Mouse (Mus musculus) lung, embryonic 16.5 days (tissue): Measurements from ENCODE around the gene Fam129b. TPM values are rescaled to one million over a fixed set of nuclear protein-coding genes. Genes with fewer than 3 reads are reported as not detected.

Experiments
- ATAC-seq: fragments of 200-750 bp; cut with Nextera tagmentation; 2 replicates; pipeline ENCODE4 v1.8.0; 2017; ENCODE audit warnings: low read depth, mild to moderate bottlenecking, moderate library complexity
- H3K27ac ChIP-seq: fragments of 300-500 bp; sonication (generic); 2 replicates; pipeline ENCODE4 v1.5.1; 2014; ENCODE audit warnings: mild to moderate bottlenecking, control low read depth, low read length
- H3K27me3 ChIP-seq: fragments of 300-500 bp; sonication (generic); 2 replicates; pipeline ENCODE4 v1.6.1; 2014; ENCODE audit warnings: low read depth, low read length, mixed read lengths; ENCODE audit not compliant: control insufficient read depth, insufficient read depth
- H3K36me3 ChIP-seq: fragments of 300-500 bp; sonication (generic); 2 replicates; pipeline ENCODE4 v1.6.1; 2014; ENCODE audit warnings: low read length; ENCODE audit not compliant: control insufficient read depth, insufficient read depth
- H3K4me1 ChIP-seq: fragments of 300-500 bp; sonication (generic); replicated peaks from 2 replicates; pipeline ENCODE4 v1.6.1; 2014; ENCODE audit warnings: low read length, mixed read lengths; ENCODE audit not compliant: control insufficient read depth, insufficient read depth
- H3K4me2 ChIP-seq: fragments of 300-500 bp; sonication (generic); 2 replicates; pipeline ENCODE4 v1.6.1; 2014; ENCODE audit warnings: low read depth, low read length, control low read depth
- H3K4me3 ChIP-seq: fragments of 300-500 bp; sonication (generic); 2 replicates; pipeline ENCODE4 v1.5.1; 2014; ENCODE audit warnings: mild to moderate bottlenecking, low read length, control low read depth
- H3K9ac ChIP-seq: fragments of 300-500 bp; sonication (generic); 2 replicates; pipeline ENCODE4 v1.6.1; 2014; ENCODE audit warnings: low read length, control low read depth
- H3K9me3 ChIP-seq: fragments of 300-500 bp; sonication (generic); 2 replicates; pipeline ENCODE4 v1.6.1; 2016; ENCODE audit warnings: low read length; ENCODE audit not compliant: control insufficient read depth
- WGBS: fragments of 180-500 bp; shearing (Covaris S2); extraction: QIAGEN DNeasy Blood & Tissue Kit; methylation state at CpG from one replicate; pipeline ENCODE4 v1.1.7; 2014; 5-methylcytosine and 5-hydroxymethylcytosine counted together
- polyA plus RNA-seq: library from polyadenylated mRNA; unstranded; fragments of >200 nt; fragmentation: Nextera tagmentation; extraction: Ambion mirVana; gene quantifications from 2 replicates; pipeline ENCODE4 v1.2.1, GENCODE M21; 2015

Gene Fam129b
- 133 and 141 TPM in 2 replicates for polyA plus RNA-seq

- peak; percentile 87 for ATAC-seq
- Histone ChIP-seq H3K4me3 (peak within 1 kb of the TSS; percentile 91), H3K9ac (peak within 1 kb of the TSS; percentile 96), H3K4me1 (peaks cover 52% of the 10 kb centered on the region), H3K36me3 (no peaks in the 10 kb centered on the region), H3K4me2 (peak within 1 kb of the TSS; percentile 80), H3K9me3 (no peaks in the 10 kb centered on the region), H3K27me3 (no peaks in the 10 kb centered on the region), H3K27ac (peak within 1 kb of the TSS; percentile 97)
- under 1% methylated on average over 65 of the region's 68 CpGs for WGBS
Measured at GRCm38 (mm10) chr2:32875675-32876489, at the start of gene Fam129b. Gene Fam129b, plus strand, starts transcription at chr2:32876114.

GRCm38 (mm10) chr2:32828979-32829676 lies 46.8 kb upstream of the Fam129b start:
- no peaks in the 10 kb centered on the region for H3K9me3 ChIP-seq
- H3K27me3 ChIP-seq = no peaks in the 10 kb centered on the region
- H3K27ac ChIP-seq = no peak overlapping the region
- peaks cover 8% of the 10 kb centered on the region for H3K4me1 ChIP-seq
- H3K36me3 ChIP-seq = no peaks in the 10 kb centered on the region
- no peak overlapping the region for H3K9ac ChIP-seq
- no peak for ATAC-seq
- WGBS = 61% methylated on average over 11 of the region's 11 CpGs
- H3K4me2 ChIP-seq = no peak overlapping the region
- H3K4me3 ChIP-seq = no peak overlapping the region

- H3K9ac ChIP-seq = peak overlapping the region; percentile 37; the same call in 1 of the 2 replicates
Measured at GRCm38 (mm10) chr2:32834496-32834895, 41.4 kb upstream of the Fam129b start.

GRCm38 (mm10) chr2:32835588-32835987 lies 40.3 kb upstream of the Fam129b start:
- no peaks in the 10 kb centered on the region for H3K36me3 ChIP-seq
- H3K4me1 ChIP-seq = peaks cover 21% of the 10 kb centered on the region
- no peak overlapping the region for H3K4me3 ChIP-seq
- H3K27ac ChIP-seq = peak overlapping the region; percentile 86
- no peak overlapping the region for H3K4me2 ChIP-seq
- no peak overlapping the region for H3K9ac ChIP-seq
- H3K27me3 ChIP-seq = no peaks in the 10 kb centered on the region
- ATAC-seq = no peak
- no peaks in the 10 kb centered on the region for H3K9me3 ChIP-seq

More at GRCm38 (mm10) chr2:32834496-32834895, 41.4 kb upstream of the Fam129b start:
- H3K9me3 ChIP-seq = no peaks in the 10 kb centered on the region
- H3K4me3 ChIP-seq = no peak overlapping the region
- peak overlapping the region; percentile 86 for H3K27ac ChIP-seq
- H3K4me1 ChIP-seq = peaks cover 21% of the 10 kb centered on the region
- no peaks in the 10 kb centered on the region for H3K27me3 ChIP-seq
- peak; percentile 83 for ATAC-seq
- no peaks in the 10 kb centered on the region for H3K36me3 ChIP-seq
- peak overlapping the region; percentile 38 for H3K4me2 ChIP-seq
- 12% methylated on average over 7 of the region's 7 CpGs for WGBS

GRCm38 (mm10) chr2:32838147-32838884 lies 37.6 kb upstream of the Fam129b start:
- no peak for ATAC-seq
- no peak overlapping the region for H3K9ac ChIP-seq
- H3K27me3 ChIP-seq = no peaks in the 10 kb centered on the region
- H3K4me3 ChIP-seq = no peak overlapping the region
- H3K4me1 ChIP-seq = peaks cover 21% of the 10 kb centered on the region
- H3K27ac ChIP-seq = no peak overlapping the region
- no peak overlapping the region for H3K4me2 ChIP-seq
- H3K36me3 ChIP-seq = no peaks in the 10 kb centered on the region
- no peaks in the 10 kb centered on the region for H3K9me3 ChIP-seq
- 52% methylated on average over 9 of the region's 9 CpGs for WGBS

GRCm38 (mm10) chr2:32839261-32839660 lies 36.7 kb upstream of the Fam129b start:
- peaks cover 15% of the 10 kb centered on the region for H3K4me1 ChIP-seq
- H3K36me3 ChIP-seq = no peaks in the 10 kb centered on the region
- no peaks in the 10 kb centered on the region for H3K27me3 ChIP-seq
- WGBS = 69% methylated on average over 2 of the region's 2 CpGs
- no peak overlapping the region for H3K4me2 ChIP-seq
- no peak overlapping the region for H3K4me3 ChIP-seq
- H3K9me3 ChIP-seq = no peaks in the 10 kb centered on the region
- ATAC-seq = no peak
- H3K9ac ChIP-seq = no peak overlapping the region
- no peak overlapping the region for H3K27ac ChIP-seq

GRCm38 (mm10) chr2:32841099-32841498 lies 34.8 kb upstream of the Fam129b start:
- 0 out of 2 replicates have a peak, but pooled peaks cover 4% of the 10 kb centered on the region for H3K4me1 ChIP-seq
- no peak for ATAC-seq
- WGBS = 40% methylated on average over 5 of the region's 5 CpGs
- no peaks in the 10 kb centered on the region for H3K9me3 ChIP-seq
- no peak overlapping the region for H3K9ac ChIP-seq
- peak overlapping the region; percentile 30; the same call in 1 of the 2 replicates for H3K27ac ChIP-seq
- no peak overlapping the region for H3K4me2 ChIP-seq
- no peaks in the 10 kb centered on the region for H3K27me3 ChIP-seq
- H3K36me3 ChIP-seq = no peaks in the 10 kb centered on the region
- H3K4me3 ChIP-seq = no peak overlapping the region

GRCm38 (mm10) chr2:32842558-32842957 lies 33.4 kb upstream of the Fam129b start:
- Histone ChIP-seq H3K4me2 (no peak overlapping the region), H3K9me3 (no peaks in the 10 kb centered on the region), H3K4me1 (peaks cover 7% of the 10 kb centered on the region; the same call in 1 of the 2 replicates), H3K27ac (no peak overlapping the region), H3K4me3 (no peak overlapping the region), H3K27me3 (no peaks in the 10 kb centered on the region), H3K36me3 (no peaks in the 10 kb centered on the region), H3K9ac (no peak overlapping the region)
- WGBS = 39% methylated on average over 4 of the region's 4 CpGs
- ATAC-seq = no peak
